ENCODE assay signal across 24 mouse cellular contexts in the genomic region with DNA sequence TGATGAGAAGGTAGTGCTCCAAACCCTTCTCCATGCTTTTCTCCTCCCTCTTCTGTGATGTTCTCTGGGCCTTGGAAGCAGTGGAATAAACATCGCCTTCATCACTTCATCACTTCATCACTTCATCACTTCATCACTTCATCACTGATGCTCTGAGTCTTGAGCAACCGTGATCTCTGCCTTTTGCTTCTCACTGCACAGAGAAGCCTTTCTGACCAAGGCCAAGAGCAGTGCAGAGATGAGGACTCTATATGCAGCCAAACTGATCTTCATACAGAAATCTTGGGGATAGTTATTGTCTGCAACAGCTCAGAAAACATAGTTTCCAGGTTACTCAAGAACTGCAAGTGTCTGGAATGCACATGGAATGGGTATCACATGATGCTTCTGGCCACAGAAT.
"Had no signal": no experiment of that assay in that cellular context is flagged by ENCODE, and none has a peak within 500 bp of the region (broad histone marks: within the 10 kb centered on the region; RNA-seq: fewer than 3 reads in every experiment).

No protein-coding gene starts in this region.

- H3K4me3 ChIP-seq: gastrocnemius, adult 2 months; heart, embryonic 10.5 days; heart, embryonic 12.5 days; hindbrain, embryonic 10.5 days; hindbrain, embryonic 12.5 days; intestine, embryonic 15.5 days; layer of hippocampus, adult 2 months; left cerebral cortex, adult 2 months; limb, embryonic 10.5 days; limb, embryonic 12.5 days had no signal

- H3K36me3 ChIP-seq: heart, embryonic 10.5 days; heart, embryonic 12.5 days; hindbrain, embryonic 10.5 days; hindbrain, embryonic 12.5 days; intestine, embryonic 15.5 days; limb, embryonic 10.5 days; limb, embryonic 12.5 days had no signal

- H3K27me3 ChIP-seq: heart, embryonic 12.5 days; hindbrain, embryonic 12.5 days; intestine, embryonic 15.5 days; limb, embryonic 12.5 days had no signal

- H3K27ac ChIP-seq: gastrocnemius, adult 2 months; heart, embryonic 10.5 days; hindbrain, embryonic 10.5 days; hindbrain, embryonic 12.5 days; hindbrain, embryonic 14.5 days; intestine, embryonic 15.5 days; layer of hippocampus, adult 2 months; left cerebral cortex, adult 2 months; limb, embryonic 10.5 days; limb, embryonic 12.5 days had no signal

- H3K4me1 ChIP-seq: heart, embryonic 10.5 days; heart, embryonic 12.5 days; hindbrain, embryonic 10.5 days; hindbrain, embryonic 12.5 days; intestine, embryonic 15.5 days; limb, embryonic 10.5 days; limb, embryonic 12.5 days had no signal

- ATAC-seq: hindbrain, embryonic 16.5 days; inflammation-experienced regulatory T-cells, adult 6 months; intestine, embryonic 15.5 days; intestine, postnatal 0 days had no signal

- H3K9ac ChIP-seq: heart, embryonic 12.5 days; hindbrain, embryonic 12.5 days; hindbrain, embryonic 14.5 days; intestine, embryonic 15.5 days; limb, embryonic 12.5 days had no signal

- H3K4me2 ChIP-seq: heart, embryonic 12.5 days; hindbrain, embryonic 12.5 days; hindbrain, embryonic 14.5 days; intestine, embryonic 15.5 days; limb, embryonic 12.5 days had no signal

- H3K9me3 ChIP-seq: heart, embryonic 10.5 days; hindbrain, embryonic 10.5 days; hindbrain, embryonic 12.5 days; intestine, embryonic 15.5 days; limb, embryonic 10.5 days; limb, embryonic 12.5 days had no signal

- DNase-seq: gastrocnemius, adult 2 months; gastrocnemius, postnatal 10 days; gastrocnemius, postnatal 25 days; heart, adult 18-20 months; heart, postnatal 10 days; heart, postnatal 4 days; kidney, adult 18-20 months; kidney, adult 8-10 months; kidney, postnatal 10 days; kidney, postnatal 25 days; kidney, postnatal 4 days had no signal
